Comparison of ENCODE assay signal across 13 mouse cellular contexts in the genomic region with DNA sequence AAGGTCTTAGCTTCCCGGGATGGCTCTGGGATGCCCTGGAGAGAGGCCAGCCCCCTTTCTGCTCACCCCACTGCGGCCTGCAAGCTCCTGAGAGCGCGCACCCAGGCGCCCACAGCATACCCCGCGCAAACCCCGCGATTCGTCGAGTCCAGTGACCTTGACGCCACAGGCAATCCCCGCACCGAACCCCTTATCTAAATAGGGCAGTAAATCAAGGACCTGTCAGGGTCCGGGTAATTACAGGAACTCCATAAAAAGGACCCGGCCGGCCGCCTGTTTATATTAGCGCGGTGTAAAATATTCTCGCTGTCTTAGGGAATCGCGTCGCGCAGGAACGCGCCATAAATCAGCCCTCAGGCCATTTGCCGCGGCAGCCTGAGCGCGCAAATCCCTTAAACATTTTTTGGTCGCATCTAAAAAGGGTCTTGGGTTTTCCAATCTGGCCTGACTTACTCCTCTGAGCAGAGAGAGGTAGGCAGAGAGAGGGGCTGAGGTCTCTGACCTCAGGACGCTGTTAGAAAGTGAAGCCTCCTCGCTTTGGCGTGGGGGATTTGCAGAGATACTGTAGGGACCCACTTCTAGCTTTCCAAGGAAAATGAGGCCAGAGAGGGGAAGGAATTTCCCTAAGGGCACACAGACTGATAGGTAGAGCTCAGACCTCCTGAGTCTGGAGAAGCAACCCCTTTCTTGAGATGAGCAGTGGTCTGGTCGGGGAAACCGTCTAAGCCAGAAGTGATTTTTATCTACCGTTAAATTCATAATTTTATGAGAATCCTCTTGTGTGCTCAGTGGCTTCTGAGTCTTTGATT. TPM values are rescaled to one million over a fixed set of nuclear protein-coding genes. Genes with fewer than 3 reads are reported as not detected.
DNase-seq lines count a peak whose midpoint lies in the region; ATAC-seq and TF ChIP-seq lines count a peak whose summit lies in the region.
"Had no signal": no experiment of that assay in that cellular context is flagged by ENCODE, and none has a peak within 500 bp of the region (broad histone marks: within the 10 kb centered on the region; RNA-seq: fewer than 3 reads in every experiment).

No protein-coding gene starts in this region.

- peak overlapping the region; percentile 38 for H3K4me3 ChIP-seq in heart, embryonic 13.5 days
- H3K4me3 ChIP-seq in heart, adult 2 months, result no peak overlapping the region
- 0 out of 2 replicates have a peak overlapping the region, but pooled peaks have one; percentile 9 for H3K4me3 ChIP-seq in intestine, embryonic 15.5 days (replicated peaks)
- no peak overlapping the region; the same call in 1 of the 2 replicates for H3K4me3 ChIP-seq in midbrain, embryonic 16.5 days (ENCODE audit: low read depth, low read length)

- peaks cover 36% of the 10 kb centered on the region for H3K4me1 ChIP-seq in heart, embryonic 13.5 days
- no peaks in the 10 kb centered on the region for H3K4me1 ChIP-seq in heart, adult 2 months (ENCODE audit: control insufficient read depth, insufficient read depth, low read length)
- H3K4me1 ChIP-seq in intestine, embryonic 15.5 days (replicated peaks), result peaks cover 13% of the 10 kb centered on the region
- H3K4me1 ChIP-seq in midbrain, embryonic 16.5 days (ENCODE audit: control insufficient read depth, insufficient read depth, low read length), result peaks cover 8% of the 10 kb centered on the region; the same call in 1 of the 2 replicates

- TF ChIP-seq EP300 in heart, adult 2 months (IDR thresholded peaks at IDR 0.05; ENCODE audit: insufficient read depth, low read depth, low read length), result no peak

- H3K27me3 ChIP-seq in heart, embryonic 13.5 days (replicated peaks), result peaks cover 98% of the 10 kb centered on the region
- H3K27me3 ChIP-seq in heart, adult 2 months (ENCODE audit: control insufficient read depth, insufficient read depth, low read length), result peaks cover 28% of the 10 kb centered on the region
- peaks cover 64% of the 10 kb centered on the region for H3K27me3 ChIP-seq in intestine, embryonic 15.5 days (replicated peaks)
- H3K27me3 ChIP-seq in midbrain, embryonic 16.5 days (ENCODE audit: control insufficient read depth, insufficient read depth, low read depth, low read length), result peaks cover 76% of the 10 kb centered on the region

- H3K9me3 ChIP-seq in heart, embryonic 13.5 days, result no peaks in the 10 kb centered on the region
- no peaks in the 10 kb centered on the region for H3K9me3 ChIP-seq in intestine, embryonic 15.5 days
- H3K9me3 ChIP-seq in midbrain, embryonic 16.5 days (replicated peaks; ENCODE audit: control insufficient read depth, low read length, poor library complexity, severe bottlenecking), result no peaks in the 10 kb centered on the region

- H3K9ac ChIP-seq in heart, embryonic 13.5 days, result peak overlapping the region; percentile 73
- no peak overlapping the region for H3K9ac ChIP-seq in heart, adult 2 months (ENCODE audit: low read depth, low read length)
- no peak overlapping the region for H3K9ac ChIP-seq in intestine, embryonic 15.5 days
- H3K9ac ChIP-seq in midbrain, embryonic 16.5 days (ENCODE audit: low read depth, low read length), result no peak overlapping the region

- intact Hi-C loops in heart, adult 2 months (cut with DNase I), result no loop called here

- no peak for TF ChIP-seq CTCF in heart, adult 2 months (IDR thresholded peaks at IDR 0.05)

- H3K36me3 ChIP-seq in heart, embryonic 13.5 days, result no peaks in the 10 kb centered on the region
- H3K36me3 ChIP-seq in heart, adult 2 months (ENCODE audit: control insufficient read depth, insufficient read depth, low read length), result no peaks in the 10 kb centered on the region
- no peaks in the 10 kb centered on the region for H3K36me3 ChIP-seq in intestine, embryonic 15.5 days
- H3K36me3 ChIP-seq in midbrain, embryonic 16.5 days (ENCODE audit: control insufficient read depth, insufficient read depth, low read length), result no peaks in the 10 kb centered on the region

- ATAC-seq in heart, embryonic 13.5 days (ENCODE audit: extremely low read depth, insufficient number of reproducible peaks, low FRiP score, low TSS enrichment), result no peak
- peak; percentile 69 for ATAC-seq in intestine, embryonic 15.5 days
- ATAC-seq in midbrain, embryonic 16.5 days, result no peak

- no peaks in the 10 kb centered on the region for H3K79me2 ChIP-seq in heart, adult 2 months (replicated peaks; ENCODE audit: control insufficient read depth, insufficient read depth, low read length)

- peak overlapping the region; percentile 48 for H3K27ac ChIP-seq in heart, embryonic 13.5 days (replicated peaks)
- no peak overlapping the region for H3K27ac ChIP-seq in heart, adult 2 months
- H3K27ac ChIP-seq in intestine, embryonic 15.5 days, result peak overlapping the region; percentile 64
- no peak overlapping the region for H3K27ac ChIP-seq in midbrain, embryonic 16.5 days (ENCODE audit: low read length)
- H3K27ac ChIP-seq: macrophage had no signal

- peak overlapping the region; percentile 67 for H3K4me2 ChIP-seq in heart, embryonic 13.5 days
- H3K4me2 ChIP-seq in intestine, embryonic 15.5 days (replicated peaks), result peak overlapping the region; percentile 52
- H3K4me2 ChIP-seq in midbrain, embryonic 16.5 days (ENCODE audit: low read length), result peak overlapping the region; percentile 37

- no peak for TF ChIP-seq POLR2A in heart, adult 2 months (IDR thresholded peaks at IDR 0.05; ENCODE audit: insufficient read depth, low read depth, low read length)

- DNase-seq in heart, adult 2 months, result no peak
- peak; percentile 55 for DNase-seq in embryo, embryonic 10 days (ENCODE audit: low spot score)
- no peak for DNase-seq in layer of hippocampus, adult 9-11 months
- no peak for DNase-seq in cerebellum, postnatal 25 days
- no peak for DNase-seq in frontal cortex, postnatal 36 days (ENCODE audit: low spot score in 2 of 2)
- DNase-seq: kidney, adult 2 months; liver; thymus, adult 18-20 months had no signal

- WGBS in heart, embryonic 13.5 days, result 3% methylated on average over 38 of the region's 38 CpGs
- WGBS in heart, adult 2 months, result 10% methylated on average over 38 of the region's 38 CpGs
- 1% methylated on average over 38 of the region's 38 CpGs for WGBS in intestine, embryonic 15.5 days
- 2% methylated on average over 38 of the region's 38 CpGs for WGBS in midbrain, embryonic 16.5 days

RNA-seq across cellular contexts. Expression of a gene that starts 4.5 kb away (rescaled TPM):
- polyA plus RNA-seq in heart, embryonic 13.5 days (2015; fragmentation: Nextera tagmentation; extraction: Ambion mirVana), result 19.7 and 24.3 TPM in 2 replicates
- not detected for total RNA-seq in heart, adult 2 months (2021)
- not detected in 2 replicates for polyA plus RNA-seq in heart, adult 2 months (2012; rRNA removed)
- polyA plus RNA-seq in intestine, embryonic 15.5 days (2015; fragmentation: Nextera tagmentation; extraction: Ambion mirVana), result 25.9 and 27.5 TPM in 2 replicates
- polyA plus RNA-seq in midbrain, embryonic 16.5 days (2015; fragmentation: Nextera tagmentation; extraction: Ambion mirVana), result not detected in 2 replicates
- total RNA-seq: common myeloid progenitor, adult 5-6 weeks had no signal
- polyA plus RNA-seq: macrophage had no signal

RNA-seq across cellular contexts. Expression of a gene that starts 35.6 kb away (rescaled TPM):
- 6.9 and 7.1 TPM in 2 replicates for polyA plus RNA-seq in heart, embryonic 13.5 days (2015; fragmentation: Nextera tagmentation; extraction: Ambion mirVana)
- 10 to 100 TPM; 43.2 to 49.2 TPM for total RNA-seq in heart, adult 2 months (2021)
- polyA plus RNA-seq in heart, adult 2 months (2012; rRNA removed), result 18.8 and 21.2 TPM in 2 replicates
- polyA plus RNA-seq in intestine, embryonic 15.5 days (2015; fragmentation: Nextera tagmentation; extraction: Ambion mirVana), result 11.2 and 12.0 TPM in 2 replicates
- polyA plus RNA-seq in midbrain, embryonic 16.5 days (2015; fragmentation: Nextera tagmentation; extraction: Ambion mirVana), result 5.6 and 5.9 TPM in 2 replicates

Comparison
In these comparisons a context has a peak if more than half of its experiments do, and no peak if none do; other contexts are left out.
1. H3K27ac ChIP-seq: peak in heart, embryonic 13.5 days (single experiment) and intestine, embryonic 15.5 days (single experiment); none in heart, adult 2 months (single experiment) and midbrain, embryonic 16.5 days (single experiment).
2. H3K4me3 ChIP-seq: peak in heart, embryonic 13.5 days (single experiment) and intestine, embryonic 15.5 days (single experiment); none in heart, adult 2 months (single experiment) and midbrain, embryonic 16.5 days (single experiment).
3. RNA of a gene that starts 4.5 kb away (polyA plus RNA-seq): 25.9 to 27.5 TPM in intestine, embryonic 15.5 days and 19.7 to 24.3 TPM in heart, embryonic 13.5 days; not detected in heart, adult 2 months and not detected in midbrain, embryonic 16.5 days; every median in the first group is over 10 times any median in the second.
4. Peak in every context shown above with its lines, with median percentiles within 50 percentile points of each other: H3K4me2 ChIP-seq.